Mouse (Mus musculus) heart, embryonic 15.5 days (tissue): ENCODE results near the gene Pla1a. TPM values are rescaled to one million over a fixed set of nuclear protein-coding genes. Genes with fewer than 3 reads are reported as not detected.

Experiments
- ATAC-seq: fragments of 200-750 bp; cut with Nextera tagmentation; replicated peaks from 2 replicates; pipeline ENCODE4 v1.8.0; 2017; ENCODE audit warnings: low read depth, moderate TSS enrichment; ENCODE audit not compliant: insufficient number of reproducible peaks, insufficient read depth, low FRiP score
- H3K27ac ChIP-seq: fragments of 300-500 bp; sonication (generic); 2 replicates; pipeline ENCODE4 v1.5.1; 2015; ENCODE audit warnings: mild to moderate bottlenecking, inconsistent platforms
- H3K27me3 ChIP-seq: fragments of 300-500 bp; sonication (generic); 2 replicates; pipeline ENCODE4 v1.6.1; 2015; ENCODE audit warnings: inconsistent platforms
- H3K36me3 ChIP-seq: fragments of 300-500 bp; sonication (generic); 2 replicates; pipeline ENCODE4 v1.6.1; 2015; ENCODE audit warnings: mild to moderate bottlenecking, inconsistent platforms
- H3K4me1 ChIP-seq: fragments of 300-500 bp; sonication (generic); replicated peaks from 2 replicates; pipeline ENCODE4 v1.6.1; 2015; ENCODE audit warnings: inconsistent platforms
- H3K4me2 ChIP-seq: fragments of 300-500 bp; sonication (generic); 2 replicates; pipeline ENCODE4 v1.6.1; 2015; ENCODE audit warnings: inconsistent platforms, mild to moderate bottlenecking, moderate library complexity
- H3K4me3 ChIP-seq: fragments of 300-500 bp; sonication (generic); 2 replicates; pipeline ENCODE4 v1.5.1; 2015; ENCODE audit warnings: mild to moderate bottlenecking, inconsistent platforms
- H3K9ac ChIP-seq: fragments of 300-500 bp; sonication (generic); 2 replicates; pipeline ENCODE4 v1.6.1; 2015; ENCODE audit warnings: mild to moderate bottlenecking, inconsistent platforms
- H3K9me3 ChIP-seq: fragments of 300-500 bp; sonication (generic); replicated peaks from 2 replicates; pipeline ENCODE4 v1.6.1; 2016; ENCODE audit warnings: inconsistent platforms
- WGBS: fragments of 180-500 bp; shearing (Covaris S2); methylation state at CpG from one replicate; pipeline ENCODE4 v1.1.7; 2015; ENCODE audit warnings: mixed read lengths; 5-methylcytosine and 5-hydroxymethylcytosine counted together
- polyA plus RNA-seq: library from polyadenylated mRNA; unstranded; fragments of >200 nt; fragmentation: Nextera tagmentation; extraction: Ambion mirVana; gene quantifications from 2 replicates; pipeline ENCODE4 v1.2.1, GENCODE M21; 2015

Gene Pla1a
- polyA plus RNA-seq, 1 experiment from 2014 or later = 2.8 TPM

DNA sequence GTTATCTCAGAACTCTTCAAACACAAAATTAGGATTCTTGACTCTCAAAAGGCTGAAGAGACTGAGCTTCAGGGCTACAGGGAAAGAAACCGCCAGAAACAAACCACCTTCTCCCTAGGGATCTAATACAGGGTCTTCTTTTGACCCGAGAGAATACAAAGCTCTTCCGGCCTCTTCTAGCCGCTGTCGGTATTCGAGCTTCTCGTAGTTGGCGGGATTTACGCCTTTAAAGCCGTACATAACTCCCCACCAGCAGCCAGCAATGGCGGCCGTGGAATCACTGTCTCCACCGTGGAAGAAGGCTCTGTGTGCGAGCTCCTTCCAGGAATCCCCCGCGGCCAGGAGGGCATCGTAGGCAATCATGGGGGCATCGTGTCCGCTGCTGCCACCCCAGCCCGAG is 12.6 kb upstream of the Pla1a start:
- H3K4me3 ChIP-seq = no peak overlapping the region
- no peak overlapping the region for H3K4me2 ChIP-seq
- no peak overlapping the region for H3K9ac ChIP-seq
- H3K36me3 ChIP-seq = peaks cover 56% of the 10 kb centered on the region
- no peaks in the 10 kb centered on the region for H3K27me3 ChIP-seq
- no peaks in the 10 kb centered on the region for H3K9me3 ChIP-seq
- 93% methylated on average over 20 of the region's 20 CpGs for WGBS
- no peaks in the 10 kb centered on the region for H3K4me1 ChIP-seq
- ATAC-seq = no peak
- H3K27ac ChIP-seq = no peak overlapping the region

DNA sequence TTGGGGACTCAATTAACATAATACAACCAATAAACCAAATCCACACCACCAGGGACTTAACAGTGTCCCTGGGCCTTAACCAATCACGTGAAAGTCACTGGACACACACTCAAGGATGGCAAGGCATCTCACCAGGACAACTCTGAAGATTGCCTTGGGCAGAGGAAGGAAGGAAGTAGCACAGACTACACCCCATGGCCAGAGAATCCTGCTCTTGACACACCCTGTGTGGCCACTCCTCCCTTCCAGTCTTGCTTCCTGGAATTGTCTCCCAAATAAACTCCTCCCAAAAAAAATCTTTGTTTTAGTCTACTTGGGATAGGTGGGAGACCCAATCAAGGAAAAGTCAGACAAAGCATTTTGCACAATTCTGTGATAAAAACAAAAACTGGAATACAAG is 12.1 kb upstream of the Pla1a start:
- Histone ChIP-seq H3K27ac (no peak overlapping the region), H3K4me3 (no peak overlapping the region), H3K36me3 (peaks cover 53% of the 10 kb centered on the region), H3K9ac (no peak overlapping the region), H3K4me2 (no peak overlapping the region), H3K9me3 (no peaks in the 10 kb centered on the region), H3K27me3 (no peaks in the 10 kb centered on the region), H3K4me1 (no peaks in the 10 kb centered on the region)
- no peak for ATAC-seq
- WGBS = 91% methylated on average over 1 of the region's 1 CpGs

DNA sequence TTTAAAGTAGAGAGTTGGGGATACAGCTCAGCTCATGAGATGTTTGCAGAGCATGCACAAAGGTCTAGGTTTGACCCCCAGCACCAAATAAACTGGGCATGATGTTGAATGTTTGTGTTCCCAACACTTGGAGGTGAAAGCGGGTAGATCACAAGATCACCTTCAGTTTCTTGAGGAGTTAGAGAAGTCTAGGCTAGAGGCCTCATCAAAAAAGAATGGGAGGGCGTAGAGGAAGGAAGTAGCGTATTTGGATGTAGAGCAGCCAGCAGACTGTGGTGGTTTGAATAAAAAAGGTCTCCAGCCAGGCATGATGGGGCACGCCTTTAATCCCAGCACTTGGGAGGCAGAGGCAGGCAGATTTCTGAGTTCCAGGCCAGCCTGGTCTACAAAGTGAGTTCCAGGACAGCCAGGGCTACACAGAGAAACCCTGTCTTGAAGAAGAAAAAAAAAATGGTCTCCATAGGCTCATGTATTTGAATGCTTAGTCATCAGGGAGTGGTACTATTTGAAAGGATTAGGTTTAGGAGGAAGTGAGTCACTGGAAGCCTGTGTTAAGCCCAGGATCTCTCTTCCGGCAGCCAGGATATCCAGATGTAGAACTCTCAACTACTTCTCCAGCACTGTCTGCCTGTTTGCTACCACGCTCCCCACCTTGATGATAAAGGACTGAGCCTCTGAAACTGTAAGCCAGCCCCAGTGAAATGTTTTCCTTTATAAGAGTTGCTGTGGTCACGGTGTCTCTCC is 10.9 kb upstream of the Pla1a start:
- no peak overlapping the region for H3K9ac ChIP-seq
- 94% methylated on average over 7 of the region's 7 CpGs for WGBS
- H3K36me3 ChIP-seq = peaks cover 47% of the 10 kb centered on the region

DNA sequence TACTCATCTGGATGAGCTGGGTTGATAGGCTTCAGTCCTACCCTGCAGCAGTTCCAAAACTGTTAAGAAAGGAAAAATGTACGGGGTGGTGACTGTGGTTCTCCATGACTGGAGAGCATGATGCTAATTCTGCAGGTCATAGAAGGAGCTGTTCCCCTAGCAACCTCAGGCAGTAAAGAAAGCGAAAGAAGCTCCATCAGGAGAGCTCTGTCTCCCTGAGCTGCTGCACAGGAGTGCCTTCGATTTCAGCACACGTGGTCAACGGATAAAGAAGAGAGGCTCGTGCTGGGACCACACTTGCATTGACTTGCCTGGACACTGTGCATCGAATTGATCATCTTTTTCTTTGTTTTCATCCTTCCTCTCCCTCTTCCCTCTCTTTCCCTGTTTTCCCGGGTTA is 9.3 kb upstream of the Pla1a start:
- Histone ChIP-seq H3K9me3 (no peaks in the 10 kb centered on the region), H3K9ac (no peak overlapping the region), H3K36me3 (peaks cover 33% of the 10 kb centered on the region), H3K4me1 (no peaks in the 10 kb centered on the region), H3K4me2 (no peak overlapping the region), H3K27me3 (no peaks in the 10 kb centered on the region), H3K27ac (no peak overlapping the region), H3K4me3 (no peak overlapping the region)
- no peak for ATAC-seq
- 78% methylated on average over 8 of the region's 8 CpGs for WGBS

More for the DNA sequence above, 10.9 kb upstream of the Pla1a start:
- no peak for ATAC-seq
- Histone ChIP-seq H3K4me3 (no peak overlapping the region), H3K9me3 (no peaks in the 10 kb centered on the region), H3K27ac (no peak overlapping the region), H3K4me2 (no peak overlapping the region), H3K4me1 (no peaks in the 10 kb centered on the region), H3K27me3 (no peaks in the 10 kb centered on the region)

DNA sequence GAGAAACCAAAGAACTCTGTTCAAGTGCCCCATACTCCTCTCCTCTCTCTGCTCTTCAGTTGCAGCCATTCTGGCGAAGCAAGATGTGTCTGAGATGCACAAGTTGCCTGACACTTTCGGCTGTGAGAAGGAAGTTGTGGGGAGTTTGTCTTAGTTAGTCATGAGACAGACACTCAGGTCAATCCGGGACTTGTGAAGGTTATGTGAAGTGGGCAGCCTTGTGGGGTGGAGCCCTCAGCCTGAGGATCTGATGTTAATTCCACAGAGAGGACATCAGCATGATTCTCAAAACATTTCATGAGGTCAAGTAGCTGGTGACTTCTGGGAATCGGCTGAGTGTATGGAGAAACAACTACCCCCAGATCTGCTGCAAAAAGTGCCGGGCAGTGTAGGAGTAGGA is 8.7 kb upstream of the Pla1a start:
- Histone ChIP-seq H3K4me2 (no peak overlapping the region), H3K36me3 (peaks cover 27% of the 10 kb centered on the region), H3K9me3 (no peaks in the 10 kb centered on the region), H3K4me3 (no peak overlapping the region), H3K27ac (no peak overlapping the region), H3K27me3 (no peaks in the 10 kb centered on the region), H3K9ac (no peak overlapping the region), H3K4me1 (no peaks in the 10 kb centered on the region)
- WGBS = 77% methylated on average over 5 of the region's 5 CpGs
- no peak for ATAC-seq

DNA sequence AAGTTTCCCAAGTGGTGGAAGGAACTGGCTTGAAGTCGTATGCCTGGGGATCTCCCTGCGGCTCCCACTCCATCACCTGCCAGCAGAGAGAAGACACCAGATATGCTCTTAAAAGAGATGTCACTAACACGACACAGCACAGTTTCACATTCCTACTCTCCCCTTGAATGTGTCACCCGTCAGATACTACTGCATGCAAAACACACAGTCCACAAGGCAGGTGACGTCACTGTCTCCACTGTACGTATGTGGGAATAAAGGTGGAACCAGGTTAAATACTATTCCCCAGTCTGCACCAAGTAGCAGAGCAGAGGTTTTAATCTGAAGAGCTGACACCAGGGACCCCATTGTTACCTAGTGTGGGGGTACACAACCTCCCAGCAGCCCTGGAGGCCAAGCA is 7.5 kb upstream of the Pla1a start:
- H3K4me2 ChIP-seq = no peak overlapping the region
- no peak overlapping the region for H3K4me3 ChIP-seq
- H3K9ac ChIP-seq = no peak overlapping the region
- ATAC-seq = no peak
- no peaks in the 10 kb centered on the region for H3K27me3 ChIP-seq
- 54% methylated on average over 6 of the region's 6 CpGs for WGBS
- H3K27ac ChIP-seq = no peak overlapping the region
- H3K4me1 ChIP-seq = no peaks in the 10 kb centered on the region
- no peaks in the 10 kb centered on the region for H3K9me3 ChIP-seq
- peaks cover 15% of the 10 kb centered on the region for H3K36me3 ChIP-seq

DNA sequence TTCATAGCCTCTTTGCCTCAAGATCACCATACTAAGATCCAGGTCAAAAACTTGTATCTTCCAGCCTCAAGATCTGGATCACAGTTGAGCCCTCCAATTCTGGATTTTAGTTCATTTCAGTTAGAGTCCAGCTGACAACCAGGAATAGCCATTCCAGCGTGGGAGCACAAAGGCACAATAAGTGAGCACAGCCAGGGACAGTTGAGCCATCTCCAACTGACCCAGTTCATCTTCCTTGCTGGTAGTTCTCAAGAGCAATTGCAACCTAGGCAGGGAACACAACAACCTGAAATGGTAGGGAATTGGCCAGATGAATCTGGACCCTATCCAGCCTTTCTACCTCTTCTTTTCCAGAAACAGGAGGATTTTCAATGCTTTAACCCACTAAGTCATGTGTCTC is 6.2 kb upstream of the Pla1a start:
- Histone ChIP-seq H3K4me2 (no peak overlapping the region), H3K9ac (no peak overlapping the region), H3K4me3 (no peak overlapping the region), H3K9me3 (no peaks in the 10 kb centered on the region), H3K27me3 (no peaks in the 10 kb centered on the region), H3K4me1 (no peaks in the 10 kb centered on the region), H3K36me3 (peaks cover 3% of the 10 kb centered on the region; the same call in 1 of the 2 replicates), H3K27ac (no peak overlapping the region)
- no peak for ATAC-seq
- 73% methylated on average over 1 of the region's 1 CpGs for WGBS

DNA sequence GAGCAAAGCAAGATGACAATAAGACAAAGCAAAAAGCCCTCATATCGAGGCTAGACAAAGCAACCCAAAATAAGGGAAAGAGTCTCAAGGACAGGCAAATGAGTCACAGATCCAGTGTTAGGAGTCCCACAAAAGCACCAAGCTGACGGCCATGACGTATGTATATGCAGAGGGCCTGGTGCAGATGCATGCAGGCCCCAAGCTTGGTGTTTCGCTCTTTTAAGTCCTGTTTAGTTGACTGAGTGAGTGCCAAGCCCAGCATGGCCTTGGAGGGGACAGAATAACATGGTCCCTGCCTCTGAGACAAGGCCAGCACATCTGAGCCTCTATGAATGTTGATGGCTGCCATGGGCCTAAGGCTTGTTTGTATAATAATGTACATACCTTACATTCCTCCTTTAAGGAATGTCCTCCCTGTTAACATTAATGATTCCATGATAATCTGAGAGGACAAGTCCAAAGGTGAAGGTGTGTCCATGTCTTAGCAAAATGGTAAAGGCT is 1.4 kb upstream of the Pla1a start:
- WGBS = 86% methylated on average over 4 of the region's 4 CpGs

DNA sequence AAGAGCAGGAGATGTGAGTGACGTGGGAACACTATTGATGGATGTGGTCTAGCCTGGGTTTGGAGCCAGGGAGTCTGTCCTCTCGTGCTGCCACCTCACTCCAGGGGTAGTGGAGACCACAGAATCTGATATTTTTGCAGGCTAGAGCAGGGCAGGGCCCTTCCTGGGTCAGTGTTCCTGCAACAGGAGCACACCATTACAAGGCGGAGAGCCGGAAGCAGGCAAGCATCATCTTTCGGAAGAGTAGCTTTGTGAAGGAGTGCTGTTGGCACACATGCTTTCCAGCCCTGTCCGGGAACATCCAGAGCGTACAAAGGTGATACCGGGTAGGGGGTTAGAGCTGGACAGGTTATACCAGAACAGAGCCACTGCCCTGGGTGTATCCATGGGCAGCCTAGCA is 569 bp upstream of the Pla1a start:
- H3K4me1 ChIP-seq = peaks cover 11% of the 10 kb centered on the region
- no peak overlapping the region for H3K4me2 ChIP-seq
- H3K36me3 ChIP-seq = no peaks in the 10 kb centered on the region
- no peaks in the 10 kb centered on the region for H3K27me3 ChIP-seq
- WGBS = 88% methylated on average over 8 of the region's 8 CpGs
- no peak overlapping the region for H3K4me3 ChIP-seq
- no peak overlapping the region for H3K27ac ChIP-seq
- H3K9me3 ChIP-seq = no peaks in the 10 kb centered on the region
- no peak overlapping the region for H3K9ac ChIP-seq
- no peak for ATAC-seq

More for the DNA sequence above, 1.4 kb upstream of the Pla1a start:
- H3K36me3 ChIP-seq = no peaks in the 10 kb centered on the region
- no peak overlapping the region for H3K4me3 ChIP-seq
- no peak overlapping the region for H3K4me2 ChIP-seq
- no peaks in the 10 kb centered on the region for H3K27me3 ChIP-seq
- no peak for ATAC-seq
- peaks cover 11% of the 10 kb centered on the region for H3K4me1 ChIP-seq
- H3K9me3 ChIP-seq = no peaks in the 10 kb centered on the region
- no peak overlapping the region for H3K27ac ChIP-seq
- no peak overlapping the region for H3K9ac ChIP-seq

DNA sequence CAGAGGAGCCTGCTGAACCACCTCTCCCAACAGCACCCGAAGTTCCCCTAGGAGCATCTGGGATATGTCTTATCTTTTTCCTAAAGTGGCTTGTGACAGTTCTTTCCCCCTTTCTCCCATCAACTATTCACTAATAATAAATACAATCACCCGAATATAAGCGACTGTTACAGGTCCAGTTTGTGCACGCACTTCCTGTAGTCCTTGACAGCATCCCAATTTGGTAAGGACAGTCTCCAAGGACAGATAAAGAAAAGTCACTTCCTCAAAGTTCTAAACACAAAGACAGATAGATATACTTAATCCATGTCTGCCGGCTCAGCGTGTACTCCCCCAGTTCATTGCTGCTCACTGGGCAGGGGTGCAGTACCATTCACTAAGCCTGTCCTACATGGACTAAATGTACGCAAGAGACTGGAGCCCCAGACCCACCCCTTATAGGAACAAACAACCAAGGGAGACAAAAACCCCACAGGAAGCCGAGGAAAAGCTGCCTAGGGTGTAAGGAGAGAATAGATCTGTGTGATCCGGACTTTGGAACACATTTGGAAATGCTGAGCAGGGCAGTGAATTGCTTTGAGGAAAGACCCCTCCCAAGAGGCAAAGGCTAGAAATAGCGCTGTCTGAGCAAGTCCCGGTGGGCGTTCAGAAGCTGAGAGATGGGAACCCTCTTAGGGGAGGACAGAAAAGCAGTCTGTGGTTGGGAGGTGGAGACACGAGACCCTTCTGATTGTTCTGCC is 1.3 kb downstream of the Pla1a start:
- WGBS = 28% methylated on average over 13 of the region's 13 CpGs
- H3K9me3 ChIP-seq = no peaks in the 10 kb centered on the region

DNA sequence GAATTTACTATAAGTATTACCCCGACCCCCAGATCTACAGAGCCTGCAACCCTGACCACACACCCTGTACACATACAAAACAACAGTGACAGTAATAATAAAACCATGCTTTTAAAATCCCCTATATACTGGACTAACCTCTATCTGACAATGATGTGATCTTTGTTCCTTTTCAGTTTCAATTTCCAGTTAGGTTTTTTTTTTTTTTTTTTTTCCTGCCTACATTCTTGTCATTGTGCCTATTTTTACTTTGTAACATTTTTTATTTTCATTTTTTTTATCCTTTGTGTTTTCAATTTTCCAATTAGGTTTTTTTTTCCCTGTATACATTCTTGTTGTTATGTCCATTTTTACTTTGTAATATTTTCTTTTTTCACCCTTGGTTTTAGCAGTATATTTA is 7.1 kb downstream of the Pla1a start:
- WGBS = 83% methylated on average over 1 of the region's 1 CpGs
- Histone ChIP-seq H3K9ac (no peak overlapping the region), H3K27me3 (no peaks in the 10 kb centered on the region), H3K4me2 (no peak overlapping the region), H3K4me3 (no peak overlapping the region), H3K4me1 (no peaks in the 10 kb centered on the region), H3K36me3 (no peaks in the 10 kb centered on the region), H3K27ac (no peak overlapping the region), H3K9me3 (no peaks in the 10 kb centered on the region)
- ATAC-seq = no peak

More for the DNA sequence above, 1.3 kb downstream of the Pla1a start:
- Histone ChIP-seq H3K4me2 (no peak overlapping the region), H3K9ac (no peak overlapping the region), H3K36me3 (no peaks in the 10 kb centered on the region), H3K4me3 (no peak overlapping the region), H3K4me1 (peaks cover 11% of the 10 kb centered on the region), H3K27ac (peak overlapping the region; percentile 52; the same call in 1 of the 2 replicates), H3K27me3 (no peaks in the 10 kb centered on the region)
- no peak for ATAC-seq
